Mouse (Mus musculus): ENCODE results near the gene Ptpn3.

The Ptpn3 gene

GRCm38 (mm10) chr4:57166922-57167870, 134.4 kb downstream of the Ptpn3 start:
- peak; percentile 72 for DNase-seq (ENCODE audit: low read depth)

GRCm38 (mm10) chr4:57165654-57166053, 136.0 kb downstream of the Ptpn3 start:
- no peak for DNase-seq (ENCODE audit: low read depth)

- DNase-seq (ENCODE audit: low read depth), result no peak
These were observed 136.9 kb downstream of the Ptpn3 start for GRCm38 (mm10) chr4:57164578-57165210.

DNA sequence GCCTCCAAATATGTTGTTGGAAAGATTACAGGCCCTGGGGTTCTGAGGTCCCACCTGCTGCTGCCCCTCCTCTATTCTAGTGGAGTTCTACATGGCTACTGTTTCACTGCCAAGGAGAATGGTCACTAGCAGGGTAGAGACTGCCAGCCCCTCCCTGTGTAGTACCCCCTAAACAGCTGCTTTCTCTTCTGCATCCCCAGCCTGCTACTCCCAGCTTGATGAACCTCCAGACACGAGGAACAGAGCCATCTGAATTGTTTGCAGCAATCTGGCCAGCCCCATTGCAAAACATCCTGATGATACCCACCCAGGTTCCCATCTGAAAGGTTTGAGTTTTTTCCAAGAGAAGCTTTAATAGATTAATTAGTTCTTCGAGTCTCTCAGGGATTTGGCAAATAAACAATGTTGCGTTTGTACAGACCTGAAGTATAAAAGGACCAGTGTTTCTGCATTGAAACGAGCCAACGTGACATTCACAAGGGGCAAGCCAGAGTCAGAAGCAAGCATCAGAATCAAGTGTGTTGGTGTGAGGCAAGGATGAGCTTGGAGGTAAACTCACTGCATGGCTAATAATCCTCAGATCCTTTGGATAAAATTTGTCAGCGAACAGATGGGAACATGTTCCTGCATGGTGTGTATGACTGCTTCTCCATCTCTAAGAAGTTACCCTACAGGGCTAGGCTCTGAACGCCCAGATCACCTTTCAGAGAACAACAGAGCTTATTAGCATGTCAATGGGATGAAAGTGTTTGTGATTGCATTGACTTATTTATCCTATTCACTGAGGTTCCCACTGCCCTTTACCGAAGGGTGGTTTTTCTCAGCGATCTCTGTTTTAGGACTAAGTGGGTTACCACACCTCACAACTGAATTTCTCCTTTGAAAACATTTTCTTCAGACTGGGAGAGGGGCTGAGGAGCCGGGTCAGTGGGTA, 138.6 kb downstream of the Ptpn3 start:
- no peak for DNase-seq (ENCODE audit: low read depth)

DNA sequence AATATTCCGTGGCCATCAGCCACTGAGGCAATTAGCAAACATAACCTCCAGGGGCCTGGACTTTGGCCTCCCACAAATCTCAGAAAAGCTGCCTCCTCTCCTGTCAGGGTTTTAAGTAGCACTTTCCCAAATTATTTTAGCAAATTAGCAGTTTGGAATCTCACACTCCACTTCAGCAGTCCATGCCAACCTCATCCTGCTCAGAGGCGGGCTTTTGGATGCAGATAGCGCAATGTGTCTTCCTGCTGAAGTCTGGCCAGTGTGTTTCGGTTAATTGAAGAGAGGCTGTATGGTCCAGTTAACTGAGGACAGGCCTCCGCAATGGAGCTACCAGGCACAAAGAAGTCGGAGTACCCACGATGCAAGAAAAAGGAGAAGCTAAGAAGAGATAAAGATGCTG, 141.1 kb downstream of the Ptpn3 start:
- no peak for DNase-seq (ENCODE audit: low read depth)

- no peak for DNase-seq (ENCODE audit: low read depth)
These were observed 145.0 kb downstream of the Ptpn3 start for GRCm38 (mm10) chr4:57156549-57157169.

DNA sequence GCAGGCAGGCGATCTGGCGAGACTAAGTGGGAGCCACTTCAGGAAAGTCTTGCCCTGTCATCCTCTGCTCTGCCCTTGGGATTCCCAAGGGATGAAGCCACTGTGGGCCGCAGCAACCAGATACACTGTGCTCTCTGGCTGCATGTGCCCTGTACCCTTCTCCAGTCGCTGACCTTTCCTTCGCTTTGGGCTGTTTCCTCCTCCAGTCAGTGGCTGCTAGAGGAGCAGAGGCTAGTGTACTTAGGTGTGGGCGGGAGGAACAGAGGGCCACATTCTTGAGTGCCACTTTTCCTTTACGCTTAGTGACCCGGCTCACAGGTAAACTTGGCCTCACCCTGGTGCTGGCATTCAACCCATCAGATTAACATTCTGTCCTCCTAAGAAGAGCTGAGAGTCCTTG, 147.8 kb downstream of the Ptpn3 start:
- DNase-seq (ENCODE audit: low read depth), result no peak

DNA sequence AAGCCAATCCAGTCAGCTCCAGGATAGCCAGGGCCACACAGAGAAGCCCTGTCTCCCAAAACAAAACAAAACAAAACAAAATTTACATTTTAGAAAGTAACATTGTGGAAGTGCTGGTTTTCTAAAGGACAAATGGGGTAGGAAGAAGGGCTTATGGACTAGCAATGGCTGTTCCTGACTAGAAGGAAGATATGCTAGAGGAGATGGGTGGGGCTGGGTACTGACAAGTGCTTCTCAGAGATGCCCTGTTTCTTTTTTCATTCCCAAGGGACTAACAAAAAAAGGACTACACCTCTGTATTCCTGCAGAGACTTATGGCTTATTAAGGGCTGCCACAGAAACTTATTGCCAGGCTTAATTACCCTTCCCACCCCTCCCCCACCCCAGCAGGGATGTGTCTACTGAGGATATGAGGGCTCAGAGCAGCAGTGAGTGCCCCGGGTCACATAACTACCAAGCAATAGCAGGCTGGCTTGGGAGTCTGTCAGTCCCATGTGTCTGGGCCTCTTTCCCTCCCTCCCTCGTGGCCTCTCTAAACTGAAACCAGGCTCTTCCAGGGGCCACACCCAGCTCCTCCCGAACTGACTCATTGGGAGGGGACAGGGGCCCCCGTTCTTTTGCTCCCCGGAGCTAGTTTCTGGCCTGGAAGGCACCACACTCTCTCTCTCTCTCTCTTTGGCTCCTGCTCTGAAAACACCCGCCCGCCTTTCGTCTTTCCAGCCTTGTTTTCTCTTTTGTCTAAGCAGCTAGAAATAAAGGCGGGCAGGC, 148.4 kb downstream of the Ptpn3 start:
- peak; percentile 86 for DNase-seq (ENCODE audit: low read depth)

DNA sequence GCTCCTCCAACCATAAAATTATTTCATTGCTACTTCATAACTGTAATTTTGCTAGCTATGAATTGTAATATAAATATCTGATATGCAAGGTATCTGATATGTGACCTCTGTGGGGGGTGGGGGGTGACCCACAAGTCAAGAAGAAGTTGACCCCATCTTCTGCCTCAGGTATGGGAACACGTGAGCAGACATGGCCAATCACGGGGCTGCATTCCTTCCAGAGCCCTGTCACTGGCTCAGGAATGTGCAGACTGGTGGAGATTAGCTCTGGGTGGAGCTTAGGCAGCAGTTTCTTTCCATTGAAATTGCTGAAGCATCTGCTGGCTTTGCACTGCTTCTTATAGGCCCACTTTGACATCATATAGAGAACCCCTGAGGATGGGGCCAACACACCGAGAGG, 153.5 kb downstream of the Ptpn3 start:
- DNase-seq (ENCODE audit: low read depth), result no peak

- DNase-seq (ENCODE audit: low read depth), result no peak
These were observed 158.4 kb downstream of the Ptpn3 start, which contains the start of gene Epb41l4b for GRCm38 (mm10) chr4:57143026-57143937. Gene Epb41l4b, minus strand, starts transcription at chr4:57143437.

DNA sequence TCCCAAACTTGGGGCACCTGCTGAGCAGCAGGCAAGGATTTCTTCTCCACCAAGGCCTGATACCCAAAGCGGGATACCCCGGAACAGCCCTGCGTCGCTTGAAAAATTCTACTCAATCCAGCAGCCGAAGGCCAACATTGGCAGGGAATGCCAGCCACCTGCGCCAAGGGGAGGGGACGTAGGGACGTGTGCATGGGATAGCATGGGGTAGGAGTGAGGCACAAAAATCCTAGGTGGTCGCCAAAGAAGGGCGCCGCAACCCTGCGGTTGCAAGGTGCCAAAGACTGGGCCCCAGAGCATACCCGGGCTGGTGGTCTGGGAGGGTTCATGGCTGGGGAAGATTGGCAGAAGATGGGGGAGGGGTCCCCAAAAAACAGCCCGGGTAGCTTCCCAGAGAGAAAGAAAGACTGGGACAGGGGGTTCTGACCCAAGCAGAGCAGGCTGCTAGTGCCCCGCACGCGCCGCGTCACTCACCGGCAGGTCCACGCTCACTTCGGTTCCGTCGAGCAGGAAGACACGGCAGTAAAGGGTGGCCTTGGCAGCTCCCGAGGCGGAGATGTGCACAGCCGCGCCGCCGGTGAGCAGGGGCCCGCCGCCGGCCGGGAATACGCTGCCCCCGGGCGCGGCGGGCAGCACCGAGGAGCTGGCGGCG, 159.1 kb downstream of the Ptpn3 start:
- DNase-seq (ENCODE audit: low read depth), result no peak

DNA sequence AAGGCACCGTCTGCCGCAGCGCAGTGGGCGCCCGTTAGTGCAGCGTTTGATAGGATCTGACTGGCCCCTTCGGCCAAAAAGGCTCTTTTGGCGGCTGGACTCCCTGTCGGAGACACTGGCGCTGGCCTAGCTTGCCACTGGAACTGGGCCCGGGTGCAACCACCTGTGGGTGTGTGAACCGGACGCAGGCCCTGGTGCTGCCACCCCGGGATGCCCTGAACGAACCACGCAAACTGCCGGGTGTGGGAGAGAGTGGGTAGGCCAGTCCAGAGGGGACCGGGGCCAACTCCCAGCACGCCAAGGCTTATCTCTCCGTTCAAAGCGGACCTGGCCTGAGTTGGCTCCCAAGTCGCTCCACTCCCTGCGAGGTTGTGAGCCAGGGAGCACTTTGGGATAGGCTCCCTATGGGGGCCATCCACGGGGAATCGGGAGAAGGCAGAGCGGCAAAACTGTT, 159.7 kb downstream of the Ptpn3 start:
- DNase-seq (ENCODE audit: low read depth), result no peak

- DNase-seq (ENCODE audit: low read depth), result no peak
These were observed 160.5 kb downstream of the Ptpn3 start for GRCm38 (mm10) chr4:57140992-57141717.
